Mouse (Mus musculus): ENCODE measurements around the gene Ndufb4. TPM values are rescaled to one million over a fixed set of nuclear protein-coding genes. Genes with fewer than 3 reads are reported as not detected.
"Not testable (repeated sequence)": the region's sequence is repeated elsewhere in the genome, so short reads cannot be mapped to it uniquely, and the experiment has no call there.

Ndufb4 gene
- total RNA-seq, 2 experiments from 2014 or later, result 18.8 to 68.5 TPM

GRCm38 (mm10) chr16:37644486-37644885 lies 9.8 kb downstream of the Ndufb4 start:
- ATAC-seq (replicated peaks; ENCODE audit: poor library complexity, severe bottlenecking), result no peak

GRCm38 (mm10) chr16:37640522-37640921 lies 13.7 kb downstream of the Ndufb4 start:
- not testable (repeated sequence) for ATAC-seq (replicated peaks; ENCODE audit: poor library complexity, severe bottlenecking)

- no peak for ATAC-seq (replicated peaks; ENCODE audit: poor library complexity, severe bottlenecking)
These were observed 16.5 kb downstream of the Ndufb4 start for GRCm38 (mm10) chr16:37637802-37638201.

- ATAC-seq (replicated peaks; ENCODE audit: poor library complexity, severe bottlenecking), result no peak
These were observed 18.1 kb downstream of the Ndufb4 start for GRCm38 (mm10) chr16:37636107-37636506.

- no peak for ATAC-seq (replicated peaks; ENCODE audit: poor library complexity, severe bottlenecking)
These were observed 19.2 kb downstream of the Ndufb4 start for GRCm38 (mm10) chr16:37635095-37635494.

GRCm38 (mm10) chr16:37634578-37634977 lies 19.7 kb downstream of the Ndufb4 start:
- no peak for ATAC-seq (replicated peaks; ENCODE audit: poor library complexity, severe bottlenecking)

GRCm38 (mm10) chr16:37629011-37629410 lies 25.2 kb downstream of the Ndufb4 start:
- ATAC-seq (replicated peaks; ENCODE audit: poor library complexity, severe bottlenecking), result no peak

GRCm38 (mm10) chr16:37628336-37628735 lies 25.9 kb downstream of the Ndufb4 start:
- no peak for ATAC-seq (replicated peaks; ENCODE audit: poor library complexity, severe bottlenecking)

- no peak for ATAC-seq (replicated peaks; ENCODE audit: poor library complexity, severe bottlenecking)
These were observed 27.8 kb downstream of the Ndufb4 start for GRCm38 (mm10) chr16:37626388-37626949.

- ATAC-seq (replicated peaks; ENCODE audit: poor library complexity, severe bottlenecking), result no peak
These were observed 31.3 kb downstream of the Ndufb4 start for GRCm38 (mm10) chr16:37622919-37623318.

GRCm38 (mm10) chr16:37622403-37622802 lies 31.9 kb downstream of the Ndufb4 start:
- no peak for ATAC-seq (replicated peaks; ENCODE audit: poor library complexity, severe bottlenecking)

- no peak for ATAC-seq (replicated peaks; ENCODE audit: poor library complexity, severe bottlenecking)
These were observed 36.6 kb downstream of the Ndufb4 start for GRCm38 (mm10) chr16:37617695-37618094.

GRCm38 (mm10) chr16:37616104-37616503 lies 38.1 kb downstream of the Ndufb4 start:
- ATAC-seq (replicated peaks; ENCODE audit: poor library complexity, severe bottlenecking), result no peak

GRCm38 (mm10) chr16:37615429-37615828 lies 38.8 kb downstream of the Ndufb4 start:
- ATAC-seq (replicated peaks; ENCODE audit: poor library complexity, severe bottlenecking), result no peak

GRCm38 (mm10) chr16:37614540-37614939 lies 39.7 kb downstream of the Ndufb4 start:
- no peak for ATAC-seq (replicated peaks; ENCODE audit: poor library complexity, severe bottlenecking)

- no peak for ATAC-seq (replicated peaks; ENCODE audit: poor library complexity, severe bottlenecking)
These were observed 42.2 kb downstream of the Ndufb4 start for GRCm38 (mm10) chr16:37612013-37612412.

- no peak for ATAC-seq (replicated peaks; ENCODE audit: poor library complexity, severe bottlenecking)
These were observed 43.2 kb downstream of the Ndufb4 start for GRCm38 (mm10) chr16:37611072-37611471.

- no peak for ATAC-seq (replicated peaks; ENCODE audit: poor library complexity, severe bottlenecking)
These were observed 43.9 kb downstream of the Ndufb4 start for GRCm38 (mm10) chr16:37610333-37610732.

- ATAC-seq (replicated peaks; ENCODE audit: poor library complexity, severe bottlenecking), result no peak
These were observed 50.0 kb downstream of the Ndufb4 start for GRCm38 (mm10) chr16:37604243-37604642.

- no peak for ATAC-seq (replicated peaks; ENCODE audit: poor library complexity, severe bottlenecking)
These were observed 50.8 kb downstream of the Ndufb4 start for GRCm38 (mm10) chr16:37603431-37603830.

GRCm38 (mm10) chr16:37599326-37599725 lies 54.9 kb downstream of the Ndufb4 start:
- no peak for ATAC-seq (replicated peaks; ENCODE audit: poor library complexity, severe bottlenecking)

GRCm38 (mm10) chr16:37598463-37598862 lies 55.8 kb downstream of the Ndufb4 start:
- ATAC-seq (replicated peaks; ENCODE audit: poor library complexity, severe bottlenecking), result no peak

GRCm38 (mm10) chr16:37597412-37597811 lies 56.8 kb downstream of the Ndufb4 start:
- ATAC-seq (replicated peaks; ENCODE audit: poor library complexity, severe bottlenecking), result no peak
